Mouse (Mus musculus) kidney, adult 9 months (tissue): ENCODE data around the gene Olfr78.
A peak's percentile ranks its signal among the peaks of the same experiment; 100 is the strongest.

ENCODE experiments used
- DNase-seq: peaks from one replicate; pipeline ENCODE4 v3.0.0; 2022

Gene Olfr78

DNA sequence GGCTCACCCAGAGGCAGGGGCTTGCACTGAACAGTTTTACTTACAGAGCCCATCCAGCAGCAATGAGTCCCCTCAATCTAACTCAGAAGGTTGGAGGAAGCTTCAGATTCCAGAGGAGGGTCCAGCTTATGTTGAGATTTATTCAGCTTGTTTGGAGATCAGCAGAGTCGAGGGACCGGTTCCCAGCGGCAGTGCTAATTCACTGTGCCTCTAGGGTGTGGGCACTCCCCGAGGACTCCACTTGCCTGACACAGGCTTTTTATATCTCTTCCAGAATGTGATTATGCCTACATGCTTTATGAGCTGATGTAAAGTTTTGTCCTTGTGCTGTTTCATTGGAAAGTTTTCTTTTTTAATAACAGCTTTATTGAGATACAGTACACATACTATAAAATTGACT is at the start of gene Olfr78, which contains the start of gene Olfr560:
Gene Olfr78, minus strand, starts transcription at position 206 of the 400 bp plus-strand sequence.
Gene Olfr560, minus strand, starts transcription at position 101 of the 400 bp plus-strand sequence.
- no peak for DNase-seq

DNA sequence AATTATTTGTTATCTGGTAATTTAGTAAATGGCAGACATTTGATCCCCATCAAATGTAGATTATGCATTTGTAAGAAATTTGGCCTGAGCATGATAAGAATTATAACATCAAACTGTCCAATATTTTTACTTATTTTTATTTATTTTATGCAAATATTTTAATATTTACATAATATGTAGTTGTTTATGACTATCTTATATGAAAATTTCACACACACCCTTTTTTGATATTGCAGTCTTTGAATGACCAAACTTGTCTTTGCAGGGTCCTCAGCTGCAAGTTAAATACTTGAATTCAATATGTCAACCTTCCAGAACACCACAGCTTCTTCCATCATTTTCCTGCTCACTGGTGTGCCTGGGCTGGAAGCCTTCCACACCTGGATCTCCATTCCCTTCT is 43.9 kb upstream of the Olfr78 start, which contains the start of gene Olfr564:
Gene Olfr564, plus strand, starts transcription at position 301 of the 400 bp plus-strand sequence.
- DNase-seq, result no peak

DNA sequence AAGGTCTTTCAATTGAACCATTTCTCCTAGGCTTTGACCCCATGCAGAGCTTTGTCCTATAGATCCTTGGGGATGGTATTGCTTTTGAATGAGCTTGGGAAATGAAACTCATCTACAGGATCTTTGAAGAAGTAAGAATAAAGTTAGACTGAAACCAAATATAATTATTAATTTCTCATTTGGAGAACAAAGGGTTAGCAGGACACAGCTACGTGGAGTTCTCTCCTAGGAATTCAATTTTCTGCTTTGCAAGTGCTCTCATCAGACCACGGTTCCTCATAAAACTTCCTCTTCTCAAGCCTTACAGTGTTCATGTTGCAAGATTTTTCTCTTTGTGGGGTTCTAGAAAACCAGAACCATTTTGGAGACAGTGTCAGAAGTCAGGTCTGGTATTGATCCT is 11.7 kb upstream of the Olfr78 start, which contains the start of gene Olfr561:
Gene Olfr561, plus strand, starts transcription at position 301 of the 400 bp plus-strand sequence.
- DNase-seq, result no peak

DNA sequence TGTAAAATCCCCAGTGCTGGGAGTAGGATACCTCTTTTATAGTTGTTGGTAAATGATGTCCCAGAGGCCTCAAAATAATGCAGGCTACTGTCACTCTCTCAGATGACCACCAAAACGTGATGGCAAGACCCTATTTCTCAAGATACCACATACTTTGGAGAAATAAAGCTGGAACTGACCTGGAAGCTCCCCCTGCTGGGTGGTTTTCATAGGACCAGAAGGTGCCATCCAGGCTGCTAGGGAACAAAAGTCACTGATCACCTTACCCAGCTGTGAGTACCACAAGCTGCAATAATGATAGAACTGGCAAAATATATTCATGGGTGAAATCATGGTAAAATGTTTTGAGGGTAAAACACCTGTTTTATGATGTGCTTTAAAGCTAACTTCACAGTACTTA is 7.2 kb downstream of the Olfr78 start:
- peak; percentile 3 for DNase-seq

DNA sequence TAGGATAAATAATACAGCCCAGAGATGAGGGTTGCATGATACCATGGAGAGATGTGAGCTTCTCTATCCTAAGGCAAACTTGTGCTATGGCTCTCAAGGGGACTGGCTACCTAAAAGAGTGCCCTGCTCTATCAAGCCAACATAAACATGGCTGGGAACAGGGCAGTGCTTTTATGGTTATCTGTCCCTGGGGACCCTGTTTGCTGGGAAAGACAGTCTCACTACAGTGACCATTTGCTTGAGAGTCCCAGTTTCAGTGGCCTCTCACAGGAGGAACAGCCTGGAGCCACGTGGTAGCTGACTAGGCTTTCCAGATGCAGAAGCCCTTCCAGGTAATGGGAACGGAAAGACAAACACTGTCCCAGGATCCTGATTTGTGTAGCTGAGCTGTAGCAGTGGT is 21.6 kb downstream of the Olfr78 start:
- DNase-seq, result no peak

DNA sequence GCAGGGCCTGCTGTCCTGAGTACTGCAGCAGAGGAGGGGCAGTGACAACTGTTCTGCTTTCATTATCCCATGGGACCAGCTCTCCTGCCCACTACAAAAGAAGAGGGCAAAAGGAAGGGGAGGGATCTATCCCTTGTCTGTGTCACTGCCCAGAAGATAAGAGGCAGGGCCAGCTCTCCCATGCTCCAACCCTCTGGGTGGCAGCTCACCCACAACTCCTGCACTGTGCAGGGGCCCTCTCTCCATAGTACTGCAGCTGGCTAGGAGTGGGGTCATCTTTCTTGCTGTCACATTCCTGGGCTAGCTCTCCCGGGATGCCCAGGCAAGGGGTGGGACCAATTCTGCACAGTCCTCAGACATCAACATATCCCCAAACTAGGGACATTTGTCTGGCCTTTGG is 25.5 kb downstream of the Olfr78 start:
- no peak for DNase-seq

DNA sequence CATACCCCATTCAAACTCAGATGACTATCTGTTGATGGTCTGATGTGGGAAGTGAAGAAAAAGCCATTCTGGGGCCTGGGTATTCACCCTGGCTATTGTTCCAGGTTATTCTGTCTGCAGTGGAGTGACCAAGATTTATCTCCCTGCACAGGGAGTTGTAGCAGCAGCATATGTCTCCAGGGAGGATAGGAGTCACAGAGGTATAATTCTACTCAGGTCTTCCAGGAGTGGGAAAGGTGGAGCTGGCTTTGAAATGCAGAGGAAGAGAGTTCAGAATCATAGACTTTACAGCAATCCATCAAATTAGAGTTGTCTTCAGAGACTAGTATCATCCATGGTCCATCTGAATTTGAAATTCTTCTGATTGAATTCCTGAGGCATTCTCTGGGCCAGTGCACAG is 31.9 kb downstream of the Olfr78 start, which contains the start of gene Olfr559:
Gene Olfr559, minus strand, starts transcription at position 101 of the 400 bp plus-strand sequence.
- DNase-seq, result no peak

DNA sequence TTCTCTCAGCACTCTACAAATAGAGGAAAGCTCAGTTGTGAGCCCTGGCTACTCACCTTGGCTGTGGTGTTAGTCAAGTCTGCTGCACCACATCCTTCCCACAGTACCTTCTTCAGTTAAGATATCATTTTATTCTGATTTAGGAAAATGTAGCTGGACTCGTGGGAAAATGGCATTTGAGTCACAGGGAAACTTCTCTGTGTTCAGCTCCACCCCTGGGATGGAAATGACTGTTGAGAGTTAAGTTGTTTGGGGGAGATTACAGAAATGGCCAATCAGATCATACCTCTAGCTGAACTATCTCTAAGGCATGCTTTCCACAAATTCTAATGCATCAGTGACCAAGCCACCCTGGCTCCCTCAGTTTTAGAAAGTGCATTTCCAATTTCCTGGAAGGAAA is 40.3 kb downstream of the Olfr78 start, which contains the start of gene Olfr33:
Gene Olfr33, minus strand, starts transcription at position 101 of the 400 bp plus-strand sequence.
- no peak for DNase-seq

DNA sequence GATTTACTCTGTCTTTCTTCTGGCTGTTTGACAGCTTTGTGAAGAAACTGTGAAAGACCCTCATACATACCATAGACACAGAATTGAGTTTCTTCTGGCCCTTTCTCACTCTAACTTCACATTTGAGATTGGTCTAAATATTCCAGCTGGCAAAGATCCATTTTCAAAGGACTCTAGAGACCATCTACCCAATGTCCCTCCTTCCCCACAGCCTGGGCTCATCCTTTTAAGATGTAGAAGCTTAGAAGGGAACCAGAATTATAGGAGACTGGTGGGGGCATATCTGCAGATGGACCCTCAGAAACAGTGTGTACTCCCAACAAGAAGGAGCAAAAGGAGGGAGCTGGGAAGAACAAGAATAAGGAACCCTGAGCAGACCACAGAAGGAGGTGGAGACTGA is 57.4 kb downstream of the Olfr78 start, which contains the start of gene Olfr558:
Gene Olfr558, plus strand, starts transcription at position 301 of the 400 bp plus-strand sequence.
- DNase-seq, result no peak

DNA sequence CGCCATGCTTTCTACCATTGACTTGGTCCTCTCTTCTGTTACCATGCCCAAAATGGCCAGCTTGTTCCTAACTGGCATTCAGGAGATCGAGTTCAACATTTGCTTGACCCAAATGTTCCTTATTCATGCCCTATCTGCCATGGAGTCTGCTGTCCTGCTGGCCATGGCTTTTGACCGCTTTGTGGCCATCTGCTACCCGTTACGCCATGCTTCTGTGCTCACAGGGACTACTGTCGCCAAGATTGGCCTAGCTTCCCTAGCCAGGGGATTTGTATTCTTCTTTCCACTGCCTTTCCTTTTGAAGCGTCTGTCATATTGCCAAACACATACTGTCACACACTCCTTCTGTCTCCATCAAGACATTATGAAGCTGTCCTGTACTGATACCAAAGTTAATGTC is 60.8 kb downstream of the Olfr78 start:
- DNase-seq, result no peak

DNA sequence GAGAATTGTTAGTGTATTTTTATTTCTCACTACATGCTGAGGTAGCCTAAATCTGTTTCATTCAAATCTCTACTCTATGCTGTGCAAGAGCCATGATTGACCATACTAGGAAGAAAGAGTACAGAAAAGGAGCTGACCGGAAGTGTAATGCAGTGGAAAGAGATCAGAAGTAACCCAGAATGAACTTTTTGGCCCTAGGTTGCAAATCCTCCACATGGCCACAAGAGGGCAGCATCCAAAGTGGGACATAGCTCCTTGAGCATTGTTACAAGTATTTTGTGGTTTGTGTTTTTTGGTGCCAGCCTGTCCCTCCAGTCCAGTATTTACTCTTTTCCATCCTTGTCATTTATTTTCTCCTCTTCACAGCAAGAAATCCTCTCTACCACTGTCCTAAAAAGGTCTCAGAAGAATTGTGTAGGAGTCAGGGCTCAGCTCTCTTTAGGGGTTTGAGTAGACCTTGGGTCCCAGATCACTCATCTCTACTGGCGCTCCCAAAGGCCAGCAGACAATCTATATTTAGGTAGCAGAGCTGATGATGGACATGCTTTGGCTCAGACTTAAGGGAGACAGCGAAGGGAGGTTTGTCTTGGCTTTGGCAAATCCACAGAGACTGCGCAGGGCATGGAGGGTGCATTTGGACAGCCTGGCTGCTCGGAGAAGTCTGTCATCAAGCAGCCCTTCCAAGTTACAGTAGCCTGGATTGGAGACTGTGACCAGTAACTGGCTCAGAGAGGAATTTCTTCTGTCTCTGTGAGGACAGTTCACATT is 63.7 kb downstream of the Olfr78 start, which contains the start of gene Olfr557:
Gene Olfr557, plus strand, starts transcription at position 553 of the 768 bp plus-strand sequence.
- DNase-seq, result peak; percentile 36
